Mouse (Mus musculus): ENCODE data around the gene Bysl.

- no peak for TF ChIP-seq CTCF (IDR thresholded peaks at IDR 0.05; ENCODE audit: borderline replicate concordance, extremely low read depth, insufficient read depth, insufficient read length)
- no peak for TF ChIP-seq POLR2A (IDR thresholded peaks at IDR 0.05; ENCODE audit: borderline replicate concordance, extremely low read depth, insufficient read depth, insufficient read length, poor library complexity, severe bottlenecking)
Observed at GRCm38 (mm10) chr17:47593854-47594182, 17.5 kb downstream of the Bysl start.
